Mouse (Mus musculus) naive thymus-derived CD4-positive, alpha-beta T cell, adult 2 months (primary cell): ENCODE results near the gene Gm19345.

Source experiments
- DNase-seq: peaks from one replicate; pipeline ENCODE4 v3.0.0-alpha.2; 2011; ENCODE audit warnings: low read depth

Gene Gm19345

DNA sequence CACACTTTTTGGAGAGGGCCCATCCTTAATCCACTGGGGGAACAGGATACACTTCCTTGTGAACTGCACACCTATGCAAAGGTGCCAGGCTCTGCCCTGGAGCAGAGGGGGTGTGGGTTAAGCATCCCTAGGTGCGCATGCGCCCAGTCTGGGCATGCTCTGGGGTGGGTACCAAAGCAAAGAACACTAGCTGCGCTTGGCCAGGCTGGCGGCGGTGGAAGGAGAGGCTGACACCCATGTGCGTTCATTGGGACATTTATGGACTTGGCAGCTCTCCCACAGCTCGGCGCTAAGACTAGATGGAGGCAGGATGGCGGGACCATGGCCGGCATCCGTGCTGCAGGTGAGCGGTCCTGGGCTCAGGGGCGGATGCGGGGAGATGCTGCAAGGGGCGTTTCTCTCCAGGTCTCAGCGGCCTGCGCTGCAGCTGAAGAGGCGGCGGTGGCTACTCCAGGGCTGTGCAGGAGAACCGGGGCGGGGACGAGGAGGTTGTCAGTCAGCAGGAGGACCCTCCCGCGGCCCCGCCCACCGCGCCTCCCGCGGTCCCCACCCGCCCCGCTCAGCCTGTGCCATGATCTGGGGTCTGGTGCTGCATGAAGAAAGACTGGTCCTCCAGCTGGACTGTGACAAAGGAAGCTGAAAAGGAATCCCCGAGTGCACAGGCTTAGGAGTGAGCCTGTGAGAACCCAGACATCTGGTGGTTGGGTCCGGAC is at the start of gene Gm19345:
TSS of gene Gm19345 (plus strand) at position 146 of the 713 bp plus-strand sequence.
- DNase-seq = no peak

GRCm38 (mm10) chr7:19802995-19803394 is 48.8 kb upstream of the Gm19345 start:
- DNase-seq = peak; percentile 85

- no peak for DNase-seq
These were observed 45.3 kb upstream of the Gm19345 start for GRCm38 (mm10) chr7:19806356-19806969.

DNA sequence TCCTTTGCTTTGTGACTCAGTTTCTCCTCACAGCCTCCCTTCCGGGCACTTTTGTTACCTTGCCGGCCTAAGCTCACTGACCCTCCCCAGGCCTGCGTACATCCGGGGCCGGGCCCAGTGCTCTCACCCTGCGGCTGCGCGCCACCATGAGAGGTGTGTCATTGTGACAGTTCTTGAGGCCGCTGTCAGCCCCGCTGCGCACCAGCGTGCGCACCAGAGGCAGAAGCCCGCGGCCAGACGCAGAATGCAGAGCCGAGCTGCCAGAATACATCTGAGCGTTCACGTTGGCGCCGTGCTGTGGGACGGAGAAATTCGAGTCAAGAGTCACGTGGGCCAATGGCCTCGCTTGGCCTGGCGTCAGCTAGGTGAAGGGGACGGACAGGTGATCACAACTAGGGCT is 42.4 kb upstream of the Gm19345 start:
- DNase-seq = no peak

DNA sequence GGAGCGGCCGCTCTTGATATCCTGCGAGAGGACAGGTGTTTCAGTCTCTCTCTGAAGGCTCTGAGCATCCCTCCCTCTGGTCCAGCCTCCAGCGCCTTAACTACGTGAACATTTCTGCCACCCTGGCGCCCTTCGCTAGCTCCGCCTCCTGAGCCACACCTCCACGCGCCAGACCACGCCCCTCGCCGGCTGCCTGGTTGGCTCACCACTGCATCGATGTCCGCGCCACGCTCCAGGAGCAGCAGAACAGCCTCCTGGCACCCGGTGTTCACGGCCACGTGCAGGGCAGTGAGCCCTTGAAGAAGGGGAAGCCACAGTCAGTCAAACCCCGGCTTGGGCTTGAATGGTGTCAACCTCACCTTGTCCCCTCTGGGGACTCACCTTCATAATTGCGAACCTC is 40.7 kb upstream of the Gm19345 start:
- no peak for DNase-seq

DNA sequence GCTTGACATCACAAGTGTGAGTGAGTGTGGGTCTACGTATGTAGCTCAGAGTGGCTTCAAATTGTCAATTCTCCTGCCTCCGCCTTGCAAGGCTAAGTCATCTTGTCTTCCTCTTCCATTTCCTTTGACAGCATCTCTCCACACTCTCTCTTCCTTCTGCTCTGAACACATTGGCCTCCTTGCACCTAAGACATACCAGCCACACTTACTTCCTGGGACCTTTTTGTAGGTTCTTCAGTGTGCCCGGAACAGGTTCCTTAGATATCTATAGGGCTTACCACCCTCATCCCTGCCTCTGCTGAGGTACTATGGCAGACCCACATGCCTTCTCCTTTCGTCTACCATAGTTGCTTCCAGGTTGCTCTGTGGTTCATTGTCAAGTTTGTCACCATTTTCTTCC is 38.6 kb upstream of the Gm19345 start:
- DNase-seq = no peak

- DNase-seq = no peak
These were observed 38.2 kb upstream of the Gm19345 start for GRCm38 (mm10) chr7:19813579-19814122.

- DNase-seq = peak; percentile 66
These were observed 36.2 kb upstream of the Gm19345 start for GRCm38 (mm10) chr7:19815296-19816223.

DNA sequence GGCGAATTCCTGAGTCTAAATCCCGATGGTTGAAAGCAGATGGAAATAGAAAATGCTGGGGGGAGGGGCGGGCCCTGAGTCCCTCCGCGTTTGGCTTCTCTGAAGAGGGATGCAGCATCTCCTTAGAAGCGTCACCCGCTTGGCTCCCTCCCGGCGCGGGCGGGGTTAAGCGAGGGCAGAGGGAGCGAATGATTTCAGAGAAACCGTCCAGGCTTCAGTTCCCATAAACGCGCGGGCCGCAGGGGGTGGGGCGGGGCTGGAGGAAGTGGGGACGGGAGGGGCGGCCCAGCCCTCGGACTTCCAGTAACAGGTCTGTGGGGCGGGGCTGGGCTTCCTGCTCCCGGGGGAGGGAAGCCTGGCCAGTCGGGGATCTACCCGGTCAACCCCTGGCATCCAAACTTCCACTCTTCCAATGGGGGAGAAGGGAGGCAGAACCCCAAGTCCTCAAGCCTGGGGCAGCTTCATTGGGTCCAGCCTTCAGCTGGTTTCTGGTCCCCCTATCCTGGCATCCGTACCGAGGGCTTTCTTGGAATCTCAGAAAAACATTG is 35.5 kb upstream of the Gm19345 start:
- no peak for DNase-seq

- peak; percentile 91 for DNase-seq
These were observed 34.3 kb upstream of the Gm19345 start for GRCm38 (mm10) chr7:19817382-19818105.

GRCm38 (mm10) chr7:19818440-19818839 is 33.4 kb upstream of the Gm19345 start:
- no peak for DNase-seq

GRCm38 (mm10) chr7:19818875-19819274 is 32.9 kb upstream of the Gm19345 start:
- DNase-seq = peak; percentile 53

- DNase-seq = peak; percentile 56
These were observed 31.3 kb upstream of the Gm19345 start for GRCm38 (mm10) chr7:19820347-19821048.

DNA sequence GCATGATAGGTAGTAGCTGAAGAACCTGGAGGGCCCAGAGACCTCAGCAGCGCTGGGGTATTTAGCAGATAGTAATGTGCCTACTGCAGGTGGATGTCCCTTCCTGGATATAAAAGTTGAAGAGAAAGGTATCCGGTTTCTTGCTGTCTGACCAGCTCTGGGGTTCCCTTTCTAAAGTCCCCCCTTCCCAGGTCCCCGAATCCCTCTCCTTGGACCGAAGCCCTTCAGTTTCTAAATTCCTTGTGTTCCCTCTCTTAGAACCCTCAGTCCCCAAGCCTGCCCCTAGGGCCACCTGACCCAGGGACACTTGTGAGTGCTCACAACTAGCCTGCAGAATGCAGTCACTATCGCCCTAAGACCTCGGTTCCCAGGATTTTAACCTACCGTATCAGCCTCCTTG is 30.2 kb upstream of the Gm19345 start:
- no peak for DNase-seq

DNA sequence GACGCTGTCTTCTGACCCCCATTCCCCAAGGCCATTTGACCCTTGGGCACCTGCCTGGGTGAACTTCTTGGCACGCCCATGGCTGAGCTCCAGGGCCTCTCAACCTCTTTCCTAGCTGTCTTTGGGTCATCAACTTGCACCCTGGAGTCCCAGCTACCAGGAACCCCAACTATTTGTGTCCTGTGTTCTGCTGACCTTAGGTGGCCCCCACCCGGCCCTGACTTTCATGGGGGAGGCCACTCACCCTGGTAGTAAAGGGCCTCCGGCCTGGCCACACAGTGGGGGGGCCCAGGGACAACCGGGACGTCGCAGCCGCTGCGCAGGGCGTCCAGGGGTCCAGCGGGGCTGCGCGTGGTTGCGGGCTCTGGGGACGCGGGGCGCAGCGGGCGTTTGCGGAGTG is 29.6 kb upstream of the Gm19345 start:
- DNase-seq = no peak

DNA sequence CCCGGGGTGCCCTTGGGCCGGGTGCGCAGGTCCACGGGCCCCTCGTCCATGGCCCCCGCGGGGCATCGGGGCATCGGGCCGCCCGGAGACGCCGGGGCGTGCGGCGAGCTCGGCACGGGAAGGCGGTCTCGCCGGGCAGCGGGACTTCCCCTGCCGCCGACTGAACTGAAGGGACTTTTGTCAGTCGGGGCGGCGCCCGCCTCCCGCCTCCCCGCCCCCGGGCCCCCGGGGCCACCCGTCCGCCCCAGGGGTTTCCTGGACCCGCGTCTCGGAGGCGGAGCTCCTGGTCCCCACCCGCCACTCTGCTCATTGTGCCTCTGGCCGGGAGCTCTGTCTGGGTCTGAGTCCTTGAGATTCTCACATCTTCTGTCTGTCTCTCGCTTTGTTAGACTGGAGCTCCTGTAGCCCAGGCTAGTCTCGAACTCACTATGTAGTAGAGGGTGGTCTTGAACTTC is 29.2 kb upstream of the Gm19345 start, which contains the start of gene Bcl3:
TSS of gene Bcl3 (minus strand) at position 167 of the 455 bp plus-strand sequence.
- peak; percentile 79 for DNase-seq

DNA sequence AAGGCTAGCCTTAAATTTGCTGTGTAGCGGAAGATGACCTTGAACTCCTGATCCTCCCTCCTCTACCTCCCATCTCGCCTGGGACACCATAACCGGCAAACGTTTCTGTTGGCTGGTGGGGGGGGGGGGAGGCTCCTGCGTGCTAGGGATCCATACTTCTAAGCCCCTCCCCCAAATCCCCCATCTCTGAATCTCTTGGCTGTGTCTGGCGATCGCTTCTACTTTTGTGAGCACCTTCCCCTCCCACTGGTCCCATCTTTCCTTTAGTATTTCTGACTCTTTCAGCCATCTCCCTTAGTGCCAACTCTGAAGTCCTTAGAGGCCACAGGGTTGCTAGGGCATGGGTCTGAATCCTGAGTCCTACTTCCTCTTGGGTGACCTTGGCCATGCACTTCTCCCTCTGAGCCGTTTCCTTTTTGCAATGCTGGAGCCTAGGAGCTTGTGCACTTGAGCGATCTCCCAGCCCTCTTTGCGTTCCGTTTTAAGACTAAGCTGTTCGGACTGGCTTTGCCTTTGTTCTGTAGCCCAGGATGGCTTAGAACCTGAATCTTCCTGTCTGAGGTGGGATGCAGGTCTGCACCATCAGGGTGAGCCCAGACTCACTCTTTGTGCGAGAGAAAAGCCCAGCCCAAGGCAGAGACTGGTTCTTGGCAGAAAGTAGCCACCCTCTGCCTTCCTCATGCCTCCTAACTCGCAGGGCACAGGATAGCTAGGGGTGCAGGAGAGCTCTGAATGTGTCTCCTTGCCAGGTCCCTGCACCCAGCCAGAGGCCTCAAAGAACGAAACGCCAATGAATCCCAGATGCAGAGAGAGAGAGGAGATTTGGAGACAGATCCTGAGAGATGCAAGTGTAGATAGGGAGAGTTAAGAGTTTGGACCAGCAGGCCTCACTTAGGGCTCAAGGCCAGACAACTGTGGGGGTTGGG is 28.3 kb upstream of the Gm19345 start:
- DNase-seq = peak; percentile 61

DNA sequence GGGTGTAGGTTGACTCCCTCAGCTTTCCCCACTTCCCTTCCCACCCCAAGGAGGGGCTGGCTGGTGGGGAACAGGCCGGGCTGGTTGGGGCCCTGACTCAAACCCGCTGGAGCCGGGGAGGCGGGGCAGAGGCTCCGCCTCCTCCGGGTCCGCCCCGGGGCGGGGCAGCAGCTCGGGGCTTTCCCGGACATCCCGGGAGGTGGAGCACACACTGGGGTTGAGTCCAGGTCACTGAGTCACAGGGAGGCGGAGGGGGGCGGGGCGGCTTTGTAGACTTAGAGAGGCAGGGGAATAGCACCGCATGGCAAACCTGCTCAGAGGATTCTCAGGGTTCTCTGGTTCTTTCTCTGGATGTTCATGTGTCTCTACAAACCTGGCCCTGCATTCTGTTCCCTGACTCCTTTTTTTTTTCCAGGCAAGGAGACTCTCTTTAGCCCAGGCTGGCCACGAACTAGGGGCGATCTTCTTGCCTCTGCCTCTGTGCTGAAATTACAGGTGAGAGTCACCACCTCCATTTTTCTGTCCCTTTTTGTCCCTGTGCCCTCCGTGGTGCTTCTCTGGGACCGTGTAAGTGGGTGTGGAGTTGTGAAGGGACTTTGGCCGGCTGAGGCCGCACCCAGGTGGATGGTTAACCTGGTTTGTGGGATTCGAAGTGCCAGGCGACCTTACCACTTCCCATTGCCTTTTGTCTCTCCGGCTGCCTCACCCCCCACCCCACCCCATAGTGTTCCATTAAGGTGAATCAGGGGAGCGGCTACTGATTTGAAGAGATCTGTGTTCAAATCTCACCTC is 27.4 kb upstream of the Gm19345 start:
- peak; percentile 87 for DNase-seq

DNA sequence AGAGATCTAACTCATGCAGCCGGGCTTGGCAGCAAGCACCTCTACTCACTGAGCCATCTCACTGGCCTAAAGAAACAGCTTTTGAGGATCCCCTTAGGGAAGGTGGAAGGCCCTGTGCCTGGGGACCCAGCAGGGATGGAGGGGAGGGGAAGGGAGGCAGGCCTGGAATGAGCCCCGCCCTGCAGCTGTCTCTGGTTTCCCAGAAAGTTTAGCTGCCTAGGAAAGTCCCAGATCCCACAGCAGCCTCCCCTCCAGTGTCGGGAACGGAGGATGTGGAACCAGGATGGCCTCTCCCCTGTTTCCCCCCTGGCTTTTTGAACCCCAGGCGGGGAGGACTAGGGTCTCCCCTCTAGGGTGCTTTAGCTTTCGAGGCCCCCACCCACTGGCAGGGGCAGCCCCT is 25.0 kb upstream of the Gm19345 start:
- DNase-seq = no peak
